Mouse (Mus musculus): ENCODE measurements around the gene L3mbtl1. TPM values are rescaled to one million over a fixed set of nuclear protein-coding genes. Genes with fewer than 3 reads are reported as not detected.

L3mbtl1 gene
- polyA plus RNA-seq, 1 experiment from 2014 or later, result not detected

- peaks cover 8% of the 10 kb centered on the region; the same call in 1 of the 2 replicates for H3K27me3 ChIP-seq (replicated peaks)
- H3K9ac ChIP-seq, result no peak overlapping the region
- H3K9me3 ChIP-seq (replicated peaks), result no peaks in the 10 kb centered on the region
- no peak overlapping the region for H3K4me3 ChIP-seq
- ATAC-seq (ENCODE audit: insufficient number of reproducible peaks, low FRiP score), result no peak
- H3K36me3 ChIP-seq, result no peaks in the 10 kb centered on the region
- H3K4me1 ChIP-seq (replicated peaks), result no peaks in the 10 kb centered on the region
- H3K4me2 ChIP-seq, result no peak overlapping the region
- H3K27ac ChIP-seq (ENCODE audit: poor library complexity, severe bottlenecking), result no peak overlapping the region
- 84% methylated on average over 5 of the region's 5 CpGs for WGBS
These were observed 19.1 kb upstream of the L3mbtl1 start for GRCm38 (mm10) chr2:162924126-162924525.

- peaks cover 4% of the 10 kb centered on the region for H3K36me3 ChIP-seq
- no peak overlapping the region for H3K9ac ChIP-seq
- H3K4me2 ChIP-seq, result no peak overlapping the region
- no peak for ATAC-seq (ENCODE audit: insufficient number of reproducible peaks, low FRiP score)
- H3K4me3 ChIP-seq, result no peak overlapping the region
- peaks cover 4% of the 10 kb centered on the region for H3K4me1 ChIP-seq (replicated peaks)
- no peak overlapping the region for H3K27ac ChIP-seq (ENCODE audit: poor library complexity, severe bottlenecking)
- H3K27me3 ChIP-seq (replicated peaks), result 0 out of 2 replicates have a peak, but pooled peaks cover 4% of the 10 kb centered on the region
- H3K9me3 ChIP-seq (replicated peaks), result no peaks in the 10 kb centered on the region
- WGBS, result 60% methylated on average over 3 of the region's 3 CpGs
These were observed 15.2 kb upstream of the L3mbtl1 start for GRCm38 (mm10) chr2:162927918-162928585.

GRCm38 (mm10) chr2:162929704-162930103, 13.6 kb upstream of the L3mbtl1 start:
- peaks cover 20% of the 10 kb centered on the region for H3K36me3 ChIP-seq
- no peak for ATAC-seq (ENCODE audit: insufficient number of reproducible peaks, low FRiP score)
- no peak overlapping the region for H3K4me2 ChIP-seq
- H3K4me3 ChIP-seq, result no peak overlapping the region
- 44% methylated on average over 3 of the region's 3 CpGs for WGBS
- 0 out of 2 replicates have a peak, but pooled peaks cover 4% of the 10 kb centered on the region for H3K27me3 ChIP-seq (replicated peaks)
- peaks cover 10% of the 10 kb centered on the region for H3K4me1 ChIP-seq (replicated peaks)
- no peaks in the 10 kb centered on the region for H3K9me3 ChIP-seq (replicated peaks)
- H3K27ac ChIP-seq (ENCODE audit: poor library complexity, severe bottlenecking), result no peak overlapping the region
- H3K9ac ChIP-seq, result no peak overlapping the region

GRCm38 (mm10) chr2:162930516-162931122, 12.7 kb upstream of the L3mbtl1 start:
- peak overlapping the region; percentile 78 for H3K4me2 ChIP-seq
- H3K4me1 ChIP-seq (replicated peaks), result peaks cover 10% of the 10 kb centered on the region
- H3K9me3 ChIP-seq (replicated peaks), result no peaks in the 10 kb centered on the region
- H3K27ac ChIP-seq (ENCODE audit: poor library complexity, severe bottlenecking), result peak overlapping the region; percentile 97
- peak overlapping the region; percentile 100 for H3K4me3 ChIP-seq
- peaks cover 26% of the 10 kb centered on the region for H3K36me3 ChIP-seq
- 0 out of 2 replicates have a peak, but pooled peaks have one; percentile 1 for ATAC-seq (ENCODE audit: insufficient number of reproducible peaks, low FRiP score)
- under 1% methylated on average over 18 of the region's 18 CpGs for WGBS
- peak overlapping the region; percentile 100 for H3K9ac ChIP-seq
- H3K27me3 ChIP-seq (replicated peaks), result 0 out of 2 replicates have a peak, but pooled peaks cover 4% of the 10 kb centered on the region

- Histone ChIP-seq H3K36me3 (peaks cover 30% of the 10 kb centered on the region), H3K4me1 (replicated peaks) (peaks cover 10% of the 10 kb centered on the region), H3K4me3 (peak within 1 kb of the TSS; percentile 100), H3K4me2 (peak within 1 kb of the TSS; percentile 78), H3K27ac (ENCODE audit: poor library complexity, severe bottlenecking) (peak within 1 kb of the TSS; percentile 97), H3K9ac (peak within 1 kb of the TSS; percentile 100), H3K9me3 (replicated peaks) (no peaks in the 10 kb centered on the region), H3K27me3 (replicated peaks) (0 out of 2 replicates have a peak, but pooled peaks cover 4% of the 10 kb centered on the region)
- under 1% methylated on average over 59 of the region's 68 CpGs for WGBS
- ATAC-seq (ENCODE audit: insufficient number of reproducible peaks, low FRiP score), result peak; percentile 96
These were observed 12.1 kb upstream of the L3mbtl1 start, which contains the start of gene Srsf6 for GRCm38 (mm10) chr2:162931123-162931673. Srsf6 (plus strand) TSS chr2:162931528.

- H3K27me3 ChIP-seq (replicated peaks), result 0 out of 2 replicates have a peak, but pooled peaks cover 4% of the 10 kb centered on the region
- H3K4me1 ChIP-seq (replicated peaks), result peaks cover 10% of the 10 kb centered on the region
- H3K27ac ChIP-seq (ENCODE audit: poor library complexity, severe bottlenecking), result peak overlapping the region; percentile 97
- peak overlapping the region; percentile 78 for H3K4me2 ChIP-seq
- no peaks in the 10 kb centered on the region for H3K9me3 ChIP-seq (replicated peaks)
- H3K9ac ChIP-seq, result peak overlapping the region; percentile 100
- H3K36me3 ChIP-seq, result peaks cover 36% of the 10 kb centered on the region
- ATAC-seq (ENCODE audit: insufficient number of reproducible peaks, low FRiP score), result peak; percentile 66
- under 1% methylated on average over 99 of the region's 103 CpGs for WGBS
- H3K4me3 ChIP-seq, result peak overlapping the region; percentile 100
These were observed 11.3 kb upstream of the L3mbtl1 start for GRCm38 (mm10) chr2:162931674-162932650.

GRCm38 (mm10) chr2:162932706-162933105, 10.6 kb upstream of the L3mbtl1 start:
- H3K4me2 ChIP-seq, result peak overlapping the region; percentile 78
- H3K4me3 ChIP-seq, result peak overlapping the region; percentile 100
- no peaks in the 10 kb centered on the region for H3K9me3 ChIP-seq (replicated peaks)
- H3K27ac ChIP-seq (ENCODE audit: poor library complexity, severe bottlenecking), result no peak overlapping the region
- H3K4me1 ChIP-seq (replicated peaks), result peaks cover 10% of the 10 kb centered on the region
- no peak for ATAC-seq (ENCODE audit: insufficient number of reproducible peaks, low FRiP score)
- peak overlapping the region; percentile 55 for H3K9ac ChIP-seq
- H3K27me3 ChIP-seq (replicated peaks), result 0 out of 2 replicates have a peak, but pooled peaks cover 4% of the 10 kb centered on the region
- 62% methylated on average over 4 of the region's 4 CpGs for WGBS
- H3K36me3 ChIP-seq, result peaks cover 42% of the 10 kb centered on the region

GRCm38 (mm10) chr2:162934421-162934820, 8.9 kb upstream of the L3mbtl1 start:
- Histone ChIP-seq H3K9ac (no peak overlapping the region), H3K9me3 (replicated peaks) (no peaks in the 10 kb centered on the region), H3K4me3 (no peak overlapping the region), H3K4me2 (no peak overlapping the region), H3K27me3 (replicated peaks) (no peaks in the 10 kb centered on the region), H3K36me3 (peaks cover 57% of the 10 kb centered on the region), H3K27ac (ENCODE audit: poor library complexity, severe bottlenecking) (no peak overlapping the region), H3K4me1 (replicated peaks) (peaks cover 10% of the 10 kb centered on the region)
- WGBS, result 93% methylated on average over 19 of the region's 19 CpGs
- ATAC-seq (ENCODE audit: insufficient number of reproducible peaks, low FRiP score), result no peak

GRCm38 (mm10) chr2:162935700-162936099, 7.6 kb upstream of the L3mbtl1 start:
- no peak for ATAC-seq (ENCODE audit: insufficient number of reproducible peaks, low FRiP score)
- Histone ChIP-seq H3K9ac (no peak overlapping the region), H3K9me3 (replicated peaks) (no peaks in the 10 kb centered on the region), H3K27ac (ENCODE audit: poor library complexity, severe bottlenecking) (no peak overlapping the region), H3K4me1 (replicated peaks) (peaks cover 10% of the 10 kb centered on the region), H3K4me3 (no peak overlapping the region), H3K36me3 (peaks cover 70% of the 10 kb centered on the region), H3K27me3 (replicated peaks) (no peaks in the 10 kb centered on the region), H3K4me2 (no peak overlapping the region)
- WGBS, result 94% methylated on average over 3 of the region's 3 CpGs

GRCm38 (mm10) chr2:162939562-162939961, 3.7 kb upstream of the L3mbtl1 start:
- no peak overlapping the region for H3K4me2 ChIP-seq
- no peak overlapping the region for H3K4me3 ChIP-seq
- H3K27me3 ChIP-seq (replicated peaks), result peaks cover 18% of the 10 kb centered on the region
- H3K36me3 ChIP-seq, result peaks cover 54% of the 10 kb centered on the region
- no peak overlapping the region for H3K9ac ChIP-seq
- 82% methylated on average over 1 of the region's 1 CpGs for WGBS
- H3K9me3 ChIP-seq (replicated peaks), result no peaks in the 10 kb centered on the region
- ATAC-seq (ENCODE audit: insufficient number of reproducible peaks, low FRiP score), result no peak
- no peak overlapping the region for H3K27ac ChIP-seq (ENCODE audit: poor library complexity, severe bottlenecking)
- H3K4me1 ChIP-seq (replicated peaks), result peaks cover 13% of the 10 kb centered on the region

All from heart, embryonic 12.5 days (tissue).